Mouse (Mus musculus): ENCODE data around the gene Ifrd2.

- no peak for TF ChIP-seq HCFC1 (IDR thresholded peaks at IDR 0.05; ENCODE audit: borderline replicate concordance, insufficient read depth, low read length)
- no peak for TF ChIP-seq ZNF384 (IDR thresholded peaks at IDR 0.05; ENCODE audit: low read depth, low read length)
Observed at GRCm38 (mm10) chr9:107579023-107579900, 8.2 kb upstream of the Ifrd2 start.

Measured in ES-E14 (cell line).